Mouse (Mus musculus): ENCODE measurements at regions not wholly inside any gene's neighbourhood (a gene's known extent, or its start where the extent isn't known, plus 50 kb on each side); places are given as distances from the start of the nearest gene placed in this dataset.

- Histone ChIP-seq H3K27ac (no peak overlapping the region), H3K36me3 (no peaks in the 10 kb centered on the region), H3K27me3 (ENCODE audit: low read depth, poor library complexity, severe bottlenecking) (peaks cover 24% of the 10 kb centered on the region), H3K4me1 (peaks cover 9% of the 10 kb centered on the region), H3K9me3 (replicated peaks) (no peaks in the 10 kb centered on the region), H3K4me3 (no peak overlapping the region)
- WGBS = 72% methylated on average over 2 of the region's 2 CpGs
- no peak for DNase-seq (ENCODE audit: low spot score)
These were observed 53.1 kb upstream of the Lbx1 start for GRCm38 (mm10) chr19:45288722-45289121.

- H3K27me3 ChIP-seq (ENCODE audit: low read depth, poor library complexity, severe bottlenecking) = peaks cover 97% of the 10 kb centered on the region
- H3K9me3 ChIP-seq (replicated peaks) = no peaks in the 10 kb centered on the region
- WGBS = 36% methylated on average over 3 of the region's 3 CpGs
- no peak overlapping the region for H3K27ac ChIP-seq
- H3K4me3 ChIP-seq = no peak overlapping the region
- no peak for DNase-seq (ENCODE audit: low spot score)
- peaks cover 53% of the 10 kb centered on the region for H3K4me1 ChIP-seq
- H3K36me3 ChIP-seq = no peaks in the 10 kb centered on the region
These were observed 62.2 kb upstream of the Lbx1 start for GRCm38 (mm10) chr19:45297812-45298211.

DNA sequence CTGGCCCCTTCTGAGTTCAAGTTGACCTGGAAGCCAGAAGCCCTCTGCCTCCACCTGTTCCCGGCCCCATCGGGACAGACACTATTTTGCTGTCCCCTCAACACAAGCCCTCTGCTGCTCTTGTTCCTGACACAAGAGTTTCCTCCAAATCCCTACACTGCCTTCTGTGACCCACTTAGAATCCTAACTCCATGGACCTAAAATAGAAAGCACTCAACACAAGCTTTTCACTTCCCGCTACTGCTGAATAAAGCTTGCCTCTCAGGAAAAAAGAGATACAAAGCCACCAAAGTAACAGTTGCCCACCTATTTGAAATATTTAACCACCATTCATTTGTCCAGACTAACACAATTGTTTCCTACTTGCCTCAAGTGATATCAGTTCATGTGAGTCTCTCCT lies 63.7 kb upstream of the Lbx1 start:
- Histone ChIP-seq H3K36me3 (no peaks in the 10 kb centered on the region), H3K4me3 (no peak overlapping the region), H3K4me1 (peaks cover 47% of the 10 kb centered on the region), H3K27ac (no peak overlapping the region), H3K27me3 (ENCODE audit: low read depth, poor library complexity, severe bottlenecking) (peaks cover 100% of the 10 kb centered on the region), H3K9me3 (replicated peaks) (no peaks in the 10 kb centered on the region)
- WGBS = 88% methylated on average over 3 of the region's 3 CpGs
- DNase-seq (ENCODE audit: low spot score) = no peak

- DNase-seq (ENCODE audit: low spot score) = no peak
- no peaks in the 10 kb centered on the region for H3K36me3 ChIP-seq
- no peaks in the 10 kb centered on the region for H3K9me3 ChIP-seq (replicated peaks)
- WGBS = 16% methylated on average over 5 of the region's 5 CpGs
- no peak overlapping the region for H3K4me3 ChIP-seq
- peaks cover 100% of the 10 kb centered on the region for H3K27me3 ChIP-seq (ENCODE audit: low read depth, poor library complexity, severe bottlenecking)
- H3K4me1 ChIP-seq = peaks cover 47% of the 10 kb centered on the region
- no peak overlapping the region for H3K27ac ChIP-seq
These were observed 63.8 kb upstream of the Btrc start for GRCm38 (mm10) chr19:45299768-45300167.

DNA sequence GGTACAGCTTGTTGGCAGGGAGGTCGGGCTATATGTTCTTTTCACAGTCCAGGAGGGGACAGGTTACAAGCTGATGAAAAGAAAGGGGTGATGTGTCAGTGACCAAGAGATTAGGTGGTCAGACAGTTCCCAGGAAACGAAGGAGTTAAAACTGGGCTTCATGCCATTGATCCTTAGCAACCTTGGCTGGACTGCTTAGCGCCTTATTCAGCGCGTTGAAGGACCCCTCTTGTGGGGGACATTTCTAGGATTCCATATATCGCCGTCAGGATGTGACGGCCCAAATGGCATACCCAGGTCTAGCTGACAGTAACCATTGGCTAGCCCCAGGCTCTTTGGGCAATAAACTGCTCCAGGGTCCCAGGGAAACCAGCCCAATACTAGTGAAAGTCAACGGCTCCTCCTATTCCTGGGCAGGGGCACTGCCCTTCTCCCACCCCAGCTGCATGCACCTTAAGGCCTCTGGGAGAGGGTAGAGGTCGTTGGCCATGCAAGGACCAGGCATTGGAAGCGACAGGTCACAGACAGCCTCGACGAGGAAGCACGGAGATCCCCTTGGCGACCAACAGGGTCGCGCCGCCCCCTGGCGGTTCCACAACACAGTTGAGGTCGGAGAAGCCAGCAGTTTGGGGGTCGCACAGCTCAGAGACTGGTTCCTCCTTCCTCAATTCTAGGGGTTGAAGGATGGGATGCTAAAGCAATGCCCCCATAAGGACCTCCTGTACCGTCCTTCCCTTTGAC lies 62.7 kb upstream of the Btrc start:
- DNase-seq (ENCODE audit: low spot score) = peak; percentile 84
- peaks cover 100% of the 10 kb centered on the region for H3K27me3 ChIP-seq (ENCODE audit: low read depth, poor library complexity, severe bottlenecking)
- peaks cover 37% of the 10 kb centered on the region for H3K4me1 ChIP-seq
- H3K4me3 ChIP-seq = peak overlapping the region; percentile 71
- H3K27ac ChIP-seq = peak overlapping the region; percentile 81; the same call in 1 of the 2 replicates
- no peaks in the 10 kb centered on the region for H3K36me3 ChIP-seq
- H3K9me3 ChIP-seq (replicated peaks) = no peaks in the 10 kb centered on the region
- WGBS = 6% methylated on average over 22 of the region's 22 CpGs

- no peaks in the 10 kb centered on the region for H3K36me3 ChIP-seq
- H3K4me1 ChIP-seq = peaks cover 33% of the 10 kb centered on the region
- H3K9me3 ChIP-seq (replicated peaks) = no peaks in the 10 kb centered on the region
- WGBS = 4% methylated on average over 16 of the region's 16 CpGs
- H3K27ac ChIP-seq = peak overlapping the region; percentile 81
- no peak for DNase-seq (ENCODE audit: low spot score)
- peaks cover 100% of the 10 kb centered on the region for H3K27me3 ChIP-seq (ENCODE audit: low read depth, poor library complexity, severe bottlenecking)
- peak overlapping the region; percentile 71 for H3K4me3 ChIP-seq
These were observed 62.2 kb upstream of the Btrc start for GRCm38 (mm10) chr19:45301432-45301732.

DNA sequence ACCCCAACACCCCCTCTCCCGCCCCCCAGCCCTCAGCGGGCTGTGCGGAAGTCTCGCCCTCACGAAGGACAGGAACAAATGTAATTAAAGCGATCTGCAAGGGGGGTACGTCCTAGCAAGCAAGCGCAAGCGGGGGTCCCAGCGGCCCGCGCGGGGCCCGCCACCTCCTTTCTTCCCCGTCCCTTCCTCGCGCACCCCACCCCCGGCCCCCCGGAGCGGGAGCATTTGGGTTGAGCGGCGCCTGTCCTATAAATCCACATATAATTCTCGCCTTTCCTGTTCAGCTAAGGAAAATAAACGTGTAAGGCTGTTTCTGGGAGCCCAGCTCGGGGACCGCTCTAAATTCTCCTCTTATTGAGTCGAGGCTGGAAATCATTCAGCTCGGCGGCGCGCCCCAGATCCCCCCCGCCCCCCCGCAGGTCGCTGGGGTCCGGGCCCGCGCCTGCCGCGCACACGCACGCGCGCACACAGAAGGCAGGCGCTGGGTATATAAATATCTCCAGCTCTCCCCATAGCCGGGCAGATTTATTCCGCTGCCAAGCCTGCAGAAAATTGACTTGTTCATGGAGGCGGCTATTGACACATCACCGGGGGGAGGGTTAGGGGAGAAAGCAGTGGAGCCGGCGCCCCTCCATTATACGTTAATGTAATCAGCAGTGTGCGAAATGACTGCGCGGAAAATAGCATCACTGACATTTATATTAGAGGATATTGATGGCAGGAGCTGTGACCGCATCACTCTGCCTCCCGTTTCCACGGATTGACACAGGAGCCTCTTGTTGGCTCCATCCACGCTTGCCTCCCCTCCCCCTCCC lies 61.6 kb upstream of the Btrc start:
- Histone ChIP-seq H3K36me3 (no peaks in the 10 kb centered on the region), H3K9me3 (replicated peaks) (no peaks in the 10 kb centered on the region), H3K27me3 (ENCODE audit: low read depth, poor library complexity, severe bottlenecking) (peaks cover 100% of the 10 kb centered on the region), H3K4me1 (peaks cover 33% of the 10 kb centered on the region), H3K27ac (peak overlapping the region; percentile 81), H3K4me3 (peak overlapping the region; percentile 71)
- peak; percentile 69 for DNase-seq (ENCODE audit: low spot score)
- under 1% methylated on average over 57 of the region's 58 CpGs for WGBS

GRCm38 (mm10) chr19:45302548-45303241 lies 60.8 kb upstream of the Btrc start:
- Histone ChIP-seq H3K27me3 (ENCODE audit: low read depth, poor library complexity, severe bottlenecking) (peaks cover 100% of the 10 kb centered on the region), H3K4me3 (peak overlapping the region; percentile 71), H3K27ac (peak overlapping the region; percentile 81; the same call in 1 of the 2 replicates), H3K4me1 (peaks cover 33% of the 10 kb centered on the region), H3K9me3 (replicated peaks) (no peaks in the 10 kb centered on the region), H3K36me3 (no peaks in the 10 kb centered on the region)
- DNase-seq (ENCODE audit: low spot score) = no peak
- 4% methylated on average over 16 of the region's 16 CpGs for WGBS

DNA sequence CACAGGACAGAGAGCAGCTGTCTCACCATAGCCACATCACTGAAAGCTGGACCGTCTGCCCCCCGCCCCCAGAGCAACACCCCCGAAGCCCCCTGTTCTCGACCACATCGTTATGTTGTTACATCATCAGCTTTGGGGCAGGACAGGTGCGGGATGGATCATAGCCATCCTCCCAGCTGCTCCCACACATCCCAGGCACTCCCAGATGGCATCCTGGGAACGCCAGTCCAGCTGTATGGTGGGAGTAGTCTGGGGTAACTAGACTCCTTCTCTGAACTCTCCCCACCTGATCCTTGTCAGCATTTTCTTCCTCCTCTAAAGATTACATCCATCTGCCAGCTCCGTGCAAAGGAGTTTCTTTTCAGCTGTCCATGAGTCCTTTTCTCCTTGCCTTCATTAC lies 59.0 kb upstream of the Btrc start:
- WGBS = 17% methylated on average over 8 of the region's 8 CpGs
- Histone ChIP-seq H3K4me3 (no peak overlapping the region), H3K9me3 (replicated peaks) (no peaks in the 10 kb centered on the region), H3K27ac (no peak overlapping the region), H3K27me3 (ENCODE audit: low read depth, poor library complexity, severe bottlenecking) (peaks cover 97% of the 10 kb centered on the region), H3K36me3 (no peaks in the 10 kb centered on the region), H3K4me1 (peaks cover 33% of the 10 kb centered on the region)
- no peak for DNase-seq (ENCODE audit: low spot score)

DNA sequence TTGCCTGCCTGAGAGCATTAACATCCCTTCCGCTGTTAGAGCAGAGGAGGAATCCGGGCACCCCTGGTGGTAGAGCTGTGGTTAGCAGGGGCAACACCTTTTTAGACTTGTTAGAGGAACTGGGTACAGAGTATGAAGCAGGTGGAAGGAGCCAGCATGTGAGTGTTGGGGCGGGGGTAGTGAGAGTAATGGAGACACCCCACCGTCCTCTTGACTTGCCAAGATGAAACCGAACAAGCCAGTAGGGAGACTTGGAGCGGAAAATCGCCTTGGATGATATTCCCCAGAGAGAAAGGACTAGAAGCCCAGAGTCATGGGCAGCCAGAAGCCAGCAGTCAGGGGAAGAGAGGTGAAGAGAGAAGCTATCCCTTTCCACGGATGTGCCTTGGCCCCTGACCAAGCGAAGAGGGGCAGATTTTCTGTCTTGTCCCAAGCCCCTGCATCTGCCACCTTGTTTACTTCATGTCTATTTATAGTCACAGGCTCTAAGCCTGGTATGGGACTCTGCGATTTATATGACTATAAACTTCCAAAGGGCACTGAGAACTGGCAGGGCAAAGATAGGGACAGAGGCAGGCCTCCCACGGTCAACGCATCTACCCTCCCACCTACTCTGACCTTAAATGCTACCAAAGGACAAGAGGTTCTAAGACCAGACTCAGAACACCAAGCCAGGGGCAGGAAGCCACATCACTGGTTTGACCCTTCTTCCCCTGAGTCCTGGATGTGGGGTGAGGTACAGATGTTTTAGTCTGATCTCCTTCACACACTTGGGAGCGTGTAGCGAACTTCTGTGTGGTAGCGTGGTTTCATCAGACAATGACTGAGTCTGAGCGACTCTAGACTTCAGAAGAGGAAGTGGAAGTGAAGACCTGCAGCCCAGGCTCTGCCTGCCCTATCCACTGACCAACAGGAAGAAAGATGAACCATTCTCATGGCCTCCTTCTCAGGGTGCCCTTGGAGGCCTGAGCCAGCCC lies 55.9 kb upstream of the Btrc start:
- 50% methylated on average over 16 of the region's 16 CpGs for WGBS
- no peak overlapping the region for H3K4me3 ChIP-seq
- peaks cover 97% of the 10 kb centered on the region for H3K27me3 ChIP-seq (ENCODE audit: low read depth, poor library complexity, severe bottlenecking)
- H3K27ac ChIP-seq = no peak overlapping the region
- no peak for DNase-seq (ENCODE audit: low spot score)
- peaks cover 32% of the 10 kb centered on the region for H3K4me1 ChIP-seq
- no peaks in the 10 kb centered on the region for H3K36me3 ChIP-seq
- H3K9me3 ChIP-seq (replicated peaks) = no peaks in the 10 kb centered on the region

GRCm38 (mm10) chr19:45308676-45309275 lies 54.8 kb upstream of the Btrc start:
- H3K4me3 ChIP-seq = no peak overlapping the region
- peaks cover 96% of the 10 kb centered on the region for H3K27me3 ChIP-seq (ENCODE audit: low read depth, poor library complexity, severe bottlenecking)
- no peaks in the 10 kb centered on the region for H3K9me3 ChIP-seq (replicated peaks)
- peaks cover 36% of the 10 kb centered on the region for H3K4me1 ChIP-seq
- H3K27ac ChIP-seq = no peak overlapping the region
- 55% methylated on average over 8 of the region's 8 CpGs for WGBS
- no peaks in the 10 kb centered on the region for H3K36me3 ChIP-seq
- DNase-seq (ENCODE audit: low spot score) = no peak

Measured in limb, embryonic 10.5 days (tissue).